Mouse (Mus musculus): ENCODE measurements around the gene Spats2l.

The Spats2l gene

DNA sequence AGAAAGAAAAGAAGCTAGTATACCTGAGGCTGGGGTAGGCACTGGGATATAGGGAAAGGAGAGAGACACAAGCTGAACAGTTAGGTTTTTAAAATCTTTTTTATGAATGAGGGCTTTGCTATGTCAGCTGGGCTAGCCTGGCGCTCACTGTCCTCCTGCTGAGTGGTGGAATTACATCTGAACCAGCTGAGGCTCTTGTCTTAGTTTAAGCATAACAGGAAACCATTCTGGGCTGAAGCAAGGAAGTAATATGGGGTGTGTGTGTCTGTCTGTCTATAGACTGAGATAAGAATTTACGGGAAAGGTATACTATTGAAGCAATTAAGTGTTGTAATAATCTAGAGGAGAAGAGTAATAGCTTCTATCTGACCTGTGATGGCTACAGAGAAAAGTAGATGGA lies 197.6 kb downstream of the Spats2l start:
- DNase-seq (ENCODE audit: low read depth), result no peak

DNA sequence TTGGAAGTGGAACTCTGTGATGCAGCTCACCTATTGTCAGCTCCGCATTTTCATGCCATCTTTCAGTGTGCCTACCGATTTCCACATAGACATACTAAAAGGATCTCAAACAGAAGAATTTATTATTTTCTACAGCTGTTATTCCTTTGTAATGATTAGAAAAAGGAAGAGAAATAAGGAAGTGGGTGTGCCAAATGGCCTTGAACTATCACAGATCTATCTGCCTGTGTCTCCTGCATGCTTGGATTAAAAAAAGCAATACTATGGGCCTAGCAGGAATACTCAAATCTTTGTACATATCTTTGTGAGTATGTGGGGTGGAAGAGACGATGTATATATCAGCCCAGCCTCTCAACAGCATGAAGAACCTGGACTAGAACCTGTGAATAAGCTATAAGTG lies 202.9 kb downstream of the Spats2l start:
- DNase-seq (ENCODE audit: low read depth), result no peak

DNA sequence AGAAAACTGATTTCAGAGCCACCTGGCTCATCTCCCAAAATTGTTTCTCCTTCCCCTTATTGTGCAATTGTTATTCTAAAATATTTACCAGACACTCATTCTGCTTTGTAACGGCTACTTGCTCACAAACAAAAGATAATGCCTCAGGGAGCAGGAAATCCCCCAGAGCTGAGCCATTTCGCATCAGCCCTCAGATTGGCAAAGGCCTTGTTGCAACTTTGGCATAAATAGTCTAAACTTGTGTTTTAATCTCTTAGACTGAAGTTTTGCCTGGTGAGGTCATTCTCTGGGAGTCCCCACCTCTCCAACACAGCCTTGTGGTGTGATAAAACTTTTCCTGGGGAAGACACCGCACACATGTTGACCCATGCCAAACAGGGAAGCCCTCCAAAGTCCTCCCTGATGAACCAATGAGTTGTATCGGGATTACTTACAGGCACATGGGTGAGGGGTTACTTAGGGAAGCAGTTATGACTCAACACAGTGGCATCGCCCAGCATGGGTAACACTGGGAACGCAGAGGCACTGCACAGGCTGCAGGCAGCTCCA lies 215.2 kb downstream of the Spats2l start:
- DNase-seq (ENCODE audit: low read depth), result peak; percentile 47

DNA sequence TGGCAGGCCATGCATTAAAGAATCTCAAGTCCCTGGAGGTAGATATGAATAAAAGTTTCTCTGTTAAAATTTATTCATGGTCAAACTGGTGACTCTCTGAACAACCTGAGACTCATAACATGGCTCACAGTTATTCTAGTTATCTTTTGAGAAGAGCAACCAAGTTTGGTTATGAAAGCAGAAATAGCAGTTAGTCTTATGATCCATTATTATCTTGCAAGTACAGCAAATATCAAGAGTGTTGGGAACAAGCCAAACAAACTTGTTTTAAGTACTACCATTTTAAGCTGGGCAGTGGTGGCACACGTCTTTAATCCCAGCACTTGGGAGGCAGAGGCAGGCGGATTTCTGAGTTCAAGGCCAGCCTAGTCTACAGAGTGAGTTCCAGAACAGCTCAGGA lies 217.3 kb downstream of the Spats2l start:
- no peak for DNase-seq (ENCODE audit: low read depth)

DNA sequence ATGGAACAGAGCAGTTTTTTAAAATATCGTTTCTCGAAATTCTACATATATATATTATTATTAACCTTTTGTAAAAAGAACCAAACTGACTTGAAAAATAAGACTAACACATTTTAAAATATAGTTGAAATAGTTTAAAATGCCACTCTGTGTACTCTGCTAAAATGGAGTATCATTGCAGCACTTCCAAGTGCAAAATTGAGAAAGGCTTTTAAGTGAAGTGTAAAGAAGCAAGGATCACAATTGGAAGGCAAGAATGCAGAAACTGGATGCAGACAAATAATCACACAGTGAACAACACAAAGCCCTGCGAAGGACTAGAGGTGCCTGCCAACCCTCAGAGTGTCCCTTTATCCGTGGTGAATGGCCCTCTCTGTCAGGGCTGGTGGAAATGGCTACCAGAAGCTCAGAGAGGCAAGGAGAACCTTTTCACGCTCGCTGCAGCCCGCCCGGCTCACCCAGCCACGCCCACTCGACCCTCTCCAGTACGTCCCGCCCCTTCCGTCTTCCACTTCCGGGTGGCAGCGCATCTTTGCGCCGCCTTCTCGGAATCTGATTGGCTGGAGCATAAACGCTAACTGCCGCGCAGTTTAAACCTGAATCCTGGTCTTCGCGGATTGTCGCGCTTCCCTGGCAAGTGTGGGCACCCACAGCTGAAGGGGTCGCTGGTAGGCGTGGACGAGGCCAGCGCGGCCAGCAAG lies 221.6 kb downstream of the Spats2l start, which contains the start of gene Sgo2a:
TSS of gene Sgo2a (plus strand) at position 540 of the 701 bp plus-strand sequence.
- DNase-seq (ENCODE audit: low read depth), result peak; percentile 84

DNA sequence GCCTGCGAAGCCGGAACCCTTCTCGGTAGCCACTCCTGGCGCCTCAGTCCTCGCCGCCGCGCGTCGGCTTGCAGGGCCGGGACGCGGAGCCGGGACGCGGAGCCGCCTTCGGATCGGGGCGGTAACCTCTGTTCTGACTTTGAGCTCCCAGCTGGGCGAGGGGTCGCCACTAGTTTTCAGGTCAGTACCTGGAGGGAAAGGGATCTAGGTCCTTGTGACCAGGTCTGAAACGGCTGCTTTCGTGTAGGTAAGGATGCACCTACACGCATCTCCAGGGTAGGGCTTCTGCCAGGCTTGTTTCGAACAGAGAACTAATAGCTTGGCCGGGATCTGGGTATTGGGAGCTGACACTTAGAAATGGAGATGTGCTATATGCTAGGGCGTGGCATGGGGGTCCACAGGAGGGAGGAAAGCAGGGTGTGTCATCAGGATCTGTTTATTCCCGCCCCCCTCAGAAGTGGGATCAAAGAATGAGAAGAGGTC lies 222.2 kb downstream of the Spats2l start:
- no peak for DNase-seq (ENCODE audit: low read depth)

Data from fibroblast of lung, adult 2 months (primary cell).